Mouse (Mus musculus): ENCODE data around the gene Vps37b.

Vps37b gene

DNA sequence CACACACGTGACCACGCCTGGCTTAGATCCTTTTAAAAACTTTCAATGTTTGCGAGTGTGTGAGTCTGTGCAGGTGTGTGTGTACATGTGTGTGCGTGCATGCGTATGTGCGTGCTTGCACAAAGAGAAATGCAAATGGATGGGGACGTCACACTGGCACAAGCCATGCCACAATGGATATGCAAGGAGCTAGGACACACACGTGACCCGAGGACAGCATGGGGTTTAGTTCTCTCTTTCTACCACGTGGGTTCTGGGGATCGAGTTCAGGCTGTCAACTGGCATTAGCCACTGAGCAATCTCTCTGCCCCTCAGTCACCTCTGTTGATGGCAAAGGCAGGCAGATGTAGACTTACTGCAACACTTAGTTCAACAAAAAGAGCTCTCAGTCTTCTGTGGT is 10.4 kb downstream of the Vps37b start:
- DNase-seq: peak; percentile 29

DNA sequence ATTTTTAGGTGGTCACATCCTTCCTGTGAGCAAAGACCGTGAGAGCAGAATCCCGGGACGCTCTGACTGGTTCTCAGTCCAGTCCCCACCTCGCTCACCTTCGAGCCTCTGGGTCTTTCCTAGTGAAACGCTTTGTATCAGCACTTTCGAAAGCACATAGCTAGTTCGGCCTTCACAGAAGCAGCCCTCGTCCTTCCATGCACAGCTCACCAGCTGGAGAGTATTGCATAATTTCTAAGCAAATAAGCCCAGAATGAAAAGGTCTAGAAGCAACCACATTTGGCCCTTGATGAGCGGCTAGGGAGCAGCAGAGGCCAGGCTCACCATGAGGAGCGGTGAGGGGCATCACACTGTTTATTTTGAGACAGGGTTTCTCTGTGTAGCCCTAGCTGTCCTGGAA is 10.9 kb downstream of the Vps37b start:
- DNase-seq: peak; percentile 15

DNA sequence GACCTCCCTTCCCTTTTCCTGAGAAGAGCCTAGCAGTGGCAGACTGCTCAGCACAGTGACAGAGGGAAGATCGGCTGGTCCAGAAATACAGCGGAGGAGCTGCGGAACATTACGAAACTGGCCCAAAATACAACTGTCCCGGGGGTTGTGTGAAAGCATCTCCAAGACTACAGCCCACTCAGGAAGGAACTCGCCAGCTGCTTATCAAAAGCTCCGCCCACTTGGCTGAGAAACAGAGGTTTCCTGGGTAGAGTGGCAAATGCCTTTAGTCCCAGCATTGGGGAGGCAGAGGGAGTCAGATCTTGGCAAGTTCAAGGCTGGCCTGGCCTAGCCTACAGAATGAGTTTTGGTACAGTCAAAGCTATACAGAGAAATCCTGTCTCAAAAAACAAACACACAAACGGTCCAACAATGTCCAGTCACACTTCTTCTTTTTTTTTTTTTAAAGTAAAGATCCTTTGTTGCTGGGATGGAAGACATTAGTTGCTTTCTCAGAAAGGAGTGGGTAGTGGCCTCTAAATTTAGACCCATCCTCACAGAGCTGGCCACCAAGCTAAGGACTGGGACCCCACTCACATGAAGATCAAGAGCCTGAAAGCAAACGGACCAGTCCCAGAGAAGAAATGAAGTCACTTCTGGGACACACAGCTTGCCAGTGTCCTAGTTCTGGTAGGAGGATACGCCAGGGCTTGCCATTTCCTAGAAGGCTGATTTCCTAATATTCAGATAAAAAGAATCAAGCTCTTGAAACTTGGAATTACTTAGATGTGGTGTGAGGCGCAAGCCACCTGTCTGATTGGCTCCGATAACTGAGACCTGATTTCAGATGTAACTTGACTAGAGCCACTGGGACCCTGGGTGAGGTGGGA is 12.5 kb downstream of the Vps37b start:
- peak; percentile 65 for DNase-seq

DNA sequence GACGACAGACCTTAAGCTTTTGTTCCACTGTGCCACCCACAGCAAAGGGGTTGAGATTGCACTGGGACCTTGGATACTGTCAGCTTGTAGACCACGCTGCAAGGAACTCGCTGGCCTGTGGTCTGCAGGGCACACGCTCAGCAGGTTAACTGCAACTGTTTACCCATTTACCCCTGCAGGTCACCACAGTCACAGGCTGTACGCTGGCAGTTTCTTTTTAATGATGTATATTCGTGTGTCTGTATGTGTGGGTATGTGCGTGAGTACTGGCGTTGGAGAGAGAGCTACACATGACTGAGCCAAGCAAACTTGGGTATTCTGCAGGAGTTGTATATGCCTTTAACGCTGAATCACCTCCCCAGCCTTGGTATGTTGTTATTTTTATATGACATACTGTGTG is 13.4 kb downstream of the Vps37b start:
- DNase-seq: no peak

DNA sequence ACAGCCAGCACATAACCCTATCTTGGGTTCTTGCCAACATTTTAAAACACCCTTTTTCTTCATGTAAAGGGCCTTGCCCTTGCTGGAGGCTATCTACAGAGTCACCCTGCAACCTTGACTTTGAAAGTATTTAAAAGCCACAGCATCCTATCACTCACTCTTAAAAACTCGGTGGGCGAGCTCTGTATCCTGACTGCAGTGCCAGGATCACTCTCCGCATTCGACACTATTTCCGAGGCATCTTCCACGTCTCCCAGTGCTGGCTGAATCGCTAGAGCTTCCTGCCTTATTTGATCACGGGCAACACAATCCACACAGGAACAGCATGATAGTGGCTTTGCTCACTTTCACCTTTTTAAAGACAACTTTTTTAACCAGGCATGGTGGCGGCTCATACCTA is 14.1 kb downstream of the Vps37b start:
- no peak for DNase-seq

DNA sequence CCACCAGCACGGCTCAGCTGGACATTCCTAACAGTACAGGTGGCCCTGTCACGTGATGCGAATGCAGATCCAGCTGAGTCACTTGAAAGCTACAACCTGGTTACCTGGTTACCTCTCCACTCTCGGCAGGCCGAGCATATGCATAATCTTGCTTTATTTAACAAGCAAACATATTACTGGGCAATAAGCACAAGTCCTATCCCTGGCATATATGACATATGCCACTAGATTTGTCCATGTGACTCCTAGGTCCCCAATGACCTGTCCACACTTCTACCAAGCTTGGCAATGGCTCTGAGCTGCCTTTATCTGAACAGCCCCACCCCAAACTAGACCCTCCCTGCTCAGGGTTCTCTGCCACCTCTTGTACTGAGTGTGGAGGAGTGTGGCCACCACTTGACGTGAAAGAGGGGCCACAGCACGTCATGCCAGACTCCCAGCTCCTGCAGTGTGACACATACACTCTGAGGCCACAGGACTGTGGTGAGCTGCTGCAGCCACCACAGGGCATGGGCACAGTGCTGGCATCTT is 15.7 kb downstream of the Vps37b start:
- no peak for DNase-seq

DNA sequence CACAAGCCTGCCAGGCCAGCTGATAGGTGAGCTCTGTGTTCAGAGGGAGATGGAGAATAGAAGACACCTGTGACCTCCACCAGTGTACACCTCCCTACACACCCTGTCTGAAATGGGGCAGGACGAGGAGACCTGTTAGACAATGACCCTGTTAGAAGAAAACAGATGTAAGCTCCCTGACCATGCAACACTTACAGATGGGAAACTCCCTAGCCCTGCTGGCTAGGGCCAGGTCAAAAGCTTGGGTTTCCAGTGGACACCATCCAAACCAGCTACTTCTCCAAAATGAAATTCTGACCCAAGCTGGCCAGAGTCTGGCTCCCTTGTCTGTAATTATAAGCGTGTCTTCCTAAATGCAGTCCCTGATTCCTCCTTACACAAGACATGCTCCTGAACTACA is 16.3 kb downstream of the Vps37b start:
- no peak for DNase-seq

DNA sequence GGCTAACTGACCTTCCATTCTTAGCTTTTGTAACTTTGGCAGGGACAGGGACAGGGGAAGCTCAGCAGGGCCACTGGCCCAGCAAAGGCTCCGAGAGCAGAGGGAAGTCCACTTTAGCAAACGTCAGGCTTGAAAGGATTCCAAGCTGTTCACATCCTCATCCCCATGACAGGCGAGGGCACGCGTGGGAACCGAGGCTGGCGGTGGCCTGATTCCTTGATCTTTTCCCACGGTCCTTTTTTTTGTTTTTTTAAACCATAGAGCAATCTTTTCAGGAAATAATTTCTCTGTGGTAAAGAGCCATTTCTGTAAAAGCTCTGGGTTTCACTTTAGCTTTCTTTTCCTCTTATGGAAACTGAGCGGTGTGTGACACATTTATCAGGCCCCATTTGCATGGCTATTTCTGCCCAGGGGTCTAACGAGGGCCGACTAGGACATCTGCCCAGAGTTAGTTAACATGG is 17.2 kb downstream of the Vps37b start:
- DNase-seq: no peak

DNA sequence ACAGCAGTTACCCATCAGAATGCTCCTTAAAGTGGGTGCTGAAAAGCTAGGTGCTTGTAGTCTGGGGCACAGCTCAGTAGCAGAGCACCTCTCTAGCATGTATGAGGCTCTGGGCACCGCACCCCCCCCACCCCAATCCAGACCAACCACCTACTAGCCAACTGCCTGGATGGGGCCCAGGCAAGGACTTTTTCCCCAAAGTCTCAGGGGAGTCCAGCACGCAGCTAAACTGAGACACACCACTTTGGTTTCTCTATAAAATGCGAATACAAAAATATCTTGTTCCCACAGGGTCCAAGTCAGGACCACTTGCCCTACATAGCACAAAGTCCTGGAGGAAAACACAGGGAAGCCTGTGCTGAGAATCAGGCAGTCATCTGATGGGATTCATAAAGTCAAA is 17.9 kb downstream of the Vps37b start:
- DNase-seq: no peak

DNA sequence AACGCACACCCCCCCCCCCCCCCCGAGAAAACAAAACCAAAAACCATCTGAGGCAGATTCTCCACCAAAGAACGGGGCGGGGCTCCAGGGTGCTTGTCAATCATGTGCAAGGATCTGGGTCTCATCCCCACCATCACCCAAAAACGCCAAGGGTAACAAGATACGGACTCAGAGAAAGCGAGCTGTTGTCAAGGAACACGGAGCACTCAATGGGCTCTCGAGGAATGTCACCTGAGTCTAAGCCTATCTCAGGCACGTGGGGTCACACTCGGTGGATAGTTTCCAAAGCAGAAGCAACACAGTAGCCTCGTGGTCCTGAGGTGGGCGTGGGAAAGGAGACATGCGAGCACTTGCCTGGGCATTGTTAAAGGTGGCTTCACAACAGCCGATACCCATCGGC is 18.3 kb downstream of the Vps37b start:
- no peak for DNase-seq

DNA sequence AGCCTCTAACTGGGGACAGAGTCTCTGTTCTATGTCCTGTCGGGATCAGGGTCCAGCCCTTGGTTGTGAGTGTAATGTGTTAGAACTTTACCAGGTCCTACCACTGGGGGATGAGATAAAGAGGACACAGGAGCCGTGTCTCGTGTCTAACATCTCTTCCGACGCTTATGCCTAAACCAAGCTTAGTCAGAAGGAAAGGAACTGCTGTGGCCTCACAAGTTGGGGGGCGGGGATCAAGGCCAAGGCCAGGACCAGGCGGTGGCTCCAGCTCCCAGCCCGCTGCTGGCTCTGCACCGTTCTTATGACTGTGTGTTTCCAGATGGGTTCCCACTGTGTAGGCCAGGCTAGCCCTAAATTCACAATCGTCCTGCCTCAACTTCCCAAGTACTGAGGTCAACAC is 19.2 kb downstream of the Vps37b start:
- no peak for DNase-seq

DNA sequence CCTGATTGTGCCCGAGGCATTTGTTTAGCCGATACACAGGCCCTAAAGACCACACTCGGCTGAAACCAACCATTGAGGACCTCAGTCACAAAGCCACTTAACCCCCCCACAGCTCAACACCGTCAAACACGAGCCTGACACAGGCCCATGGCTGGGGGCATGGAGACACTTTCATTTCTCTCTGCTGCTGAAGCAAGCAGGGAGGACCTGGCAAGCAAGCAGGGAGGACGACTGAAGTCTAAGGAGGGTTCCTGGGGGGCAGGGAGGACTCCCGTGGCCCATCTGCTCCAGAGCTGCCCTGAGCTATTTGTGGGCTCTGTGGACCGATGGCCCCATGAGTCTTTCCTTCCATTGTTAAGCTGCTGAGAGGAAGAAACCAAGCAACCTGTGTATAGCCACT is 20.1 kb downstream of the Vps37b start:
- DNase-seq: no peak

DNA sequence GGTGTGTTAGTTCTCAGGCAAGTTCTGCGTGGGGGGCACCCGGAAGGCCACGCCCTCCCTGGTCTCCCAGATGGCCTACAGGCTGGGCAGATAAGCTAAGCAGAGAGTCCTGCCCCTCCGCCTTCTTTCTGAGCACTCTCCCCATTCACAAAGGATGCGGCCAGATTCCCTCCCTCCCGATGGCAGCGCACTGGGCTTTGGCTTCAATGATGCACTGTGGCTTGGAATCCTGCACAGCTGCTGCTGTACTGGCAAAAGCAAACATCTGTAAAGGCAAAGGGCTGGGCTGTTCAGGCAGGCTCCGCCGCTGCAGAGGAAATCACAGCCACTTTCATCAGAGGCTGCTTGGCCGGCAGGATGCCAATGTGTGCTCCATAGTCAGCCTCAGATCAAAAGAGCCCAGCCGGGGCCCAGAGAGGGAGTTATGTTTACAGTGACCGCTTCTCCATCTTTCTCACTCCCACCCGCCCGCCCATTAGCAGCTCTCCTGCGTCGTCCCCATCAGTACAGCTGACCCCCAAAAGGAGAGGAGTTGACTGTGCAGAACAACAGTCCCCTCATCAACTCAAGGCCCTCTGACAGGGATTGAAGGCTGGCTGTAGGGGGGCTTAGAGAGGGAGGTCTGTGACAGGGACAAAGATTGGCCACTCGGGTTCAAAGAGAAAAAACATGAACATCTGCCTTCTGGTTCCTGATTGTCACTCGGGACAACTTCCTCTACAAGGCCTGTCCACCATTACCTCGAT is 21.0 kb downstream of the Vps37b start:
- no peak for DNase-seq

DNA sequence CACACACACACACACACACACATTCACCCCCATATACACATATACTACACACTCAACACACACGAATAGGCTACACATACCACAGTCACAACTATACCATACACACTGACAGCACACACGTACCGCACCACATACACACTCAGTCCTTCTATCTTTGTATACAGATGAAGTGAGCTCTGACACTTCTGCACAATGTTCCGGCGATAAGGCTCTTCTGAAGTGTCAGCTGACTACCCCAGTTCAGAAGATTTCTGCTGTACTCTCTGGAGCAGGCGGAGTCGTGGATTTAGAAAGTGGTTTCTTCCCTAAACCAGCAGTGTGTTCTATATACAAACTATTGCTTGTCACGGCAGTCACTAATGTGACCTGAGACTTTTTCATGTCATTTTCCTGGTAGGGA is 22.0 kb downstream of the Vps37b start:
- no peak for DNase-seq

DNA sequence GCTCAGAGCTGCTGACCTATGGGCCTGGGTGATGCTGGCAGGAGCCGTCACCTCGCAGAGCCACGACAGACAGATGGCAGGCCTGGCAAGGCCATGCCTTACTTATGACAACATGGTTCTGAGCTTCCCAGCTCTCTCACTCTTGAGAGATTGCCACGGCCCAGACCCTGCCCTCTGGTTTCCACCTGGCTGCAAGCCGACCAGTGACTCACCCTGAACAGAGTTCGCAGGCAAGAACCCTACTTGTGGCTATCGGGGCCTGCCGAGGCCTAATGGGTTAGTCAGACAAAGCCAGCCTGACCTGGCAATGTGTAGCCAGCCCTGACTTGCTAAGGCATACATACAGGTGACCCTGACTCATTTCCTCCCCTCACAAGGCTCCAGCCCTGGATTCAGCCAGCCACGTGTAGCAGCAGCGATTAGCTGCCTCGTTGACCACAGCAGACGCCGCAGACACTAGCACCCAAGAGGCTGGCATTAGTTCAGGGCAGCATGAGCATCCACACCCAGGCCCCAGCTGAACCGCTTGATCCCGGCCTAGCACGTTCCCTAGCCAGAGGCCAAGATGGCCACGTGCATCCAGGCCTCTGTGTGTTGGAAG is 25.1 kb downstream of the Vps37b start:
- DNase-seq: peak; percentile 91

DNA sequence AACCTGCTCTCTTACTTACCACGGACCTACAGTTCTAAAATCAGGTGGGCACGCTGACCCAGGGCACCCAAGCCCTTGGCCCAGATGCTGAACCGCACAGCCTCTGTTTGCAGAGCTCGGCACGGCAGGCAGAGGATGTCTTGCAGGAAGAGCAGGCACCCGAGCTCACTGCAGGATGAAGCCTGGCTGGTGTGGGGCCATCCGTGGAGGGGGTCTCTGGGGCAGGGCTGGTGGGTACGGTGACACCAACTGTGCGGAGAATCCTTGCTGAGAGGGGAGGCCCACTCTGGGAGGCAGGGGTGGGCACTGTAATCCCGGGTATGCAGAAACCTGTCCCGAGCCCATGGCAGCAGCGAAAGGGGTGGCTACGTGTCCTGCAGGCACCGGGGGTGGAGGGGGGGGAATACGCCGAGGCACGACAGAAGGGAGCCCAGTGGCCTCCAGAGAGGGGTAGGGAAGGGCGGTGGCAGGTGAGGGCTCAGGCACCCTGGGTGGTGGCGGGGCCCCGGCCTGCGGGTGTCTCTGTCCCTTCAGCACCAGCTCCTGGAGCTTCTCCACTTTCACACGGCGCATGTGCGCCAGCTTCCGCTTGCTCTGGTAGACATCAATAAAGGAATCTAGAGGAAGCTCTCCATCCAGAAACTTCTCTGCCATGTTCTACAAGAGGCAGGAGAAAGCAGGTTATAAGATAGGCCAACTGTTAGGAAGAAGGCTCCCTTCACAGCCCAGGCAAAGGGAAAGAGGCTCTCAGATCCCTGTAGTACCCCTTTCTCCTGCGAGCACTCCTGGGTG is 25.8 kb downstream of the Vps37b start:
- no peak for DNase-seq

DNA sequence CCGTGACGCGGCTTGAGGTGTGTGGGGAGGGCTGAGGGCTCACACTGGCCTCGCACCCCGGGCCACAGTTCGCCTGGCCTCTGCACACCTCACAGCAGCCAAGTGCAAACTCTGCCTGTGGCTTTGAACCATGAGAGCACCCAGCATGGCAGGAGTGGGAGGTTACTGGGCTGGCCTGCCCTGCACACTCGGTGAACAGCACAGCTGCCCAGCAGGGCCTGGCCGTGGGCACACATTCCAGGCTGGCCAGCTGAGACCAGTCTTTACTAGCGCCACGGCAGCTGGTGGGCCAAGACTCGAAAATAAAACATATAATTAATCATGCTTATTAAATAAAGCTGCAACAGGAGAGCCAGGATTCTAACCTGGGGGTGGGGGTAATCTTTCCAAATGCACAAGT is 26.5 kb downstream of the Vps37b start:
- no peak for DNase-seq

DNA sequence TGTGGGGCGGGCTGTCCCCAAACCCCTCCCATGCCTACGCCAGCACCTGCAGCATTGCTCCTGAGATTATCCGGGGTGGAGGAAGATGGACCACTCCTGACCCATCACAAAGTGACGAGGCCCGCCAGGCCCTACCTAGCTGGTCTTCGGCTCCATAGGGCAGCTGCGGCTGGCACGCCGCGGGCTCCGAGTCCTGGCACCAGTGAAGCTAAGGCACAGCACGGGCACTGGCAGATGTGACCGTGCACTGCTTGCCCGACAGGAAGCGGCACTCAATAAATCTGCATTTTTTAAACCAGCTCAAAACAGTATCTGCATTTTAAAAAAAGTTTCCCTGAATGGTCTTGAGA is 26.9 kb downstream of the Vps37b start:
- no peak for DNase-seq

DNA sequence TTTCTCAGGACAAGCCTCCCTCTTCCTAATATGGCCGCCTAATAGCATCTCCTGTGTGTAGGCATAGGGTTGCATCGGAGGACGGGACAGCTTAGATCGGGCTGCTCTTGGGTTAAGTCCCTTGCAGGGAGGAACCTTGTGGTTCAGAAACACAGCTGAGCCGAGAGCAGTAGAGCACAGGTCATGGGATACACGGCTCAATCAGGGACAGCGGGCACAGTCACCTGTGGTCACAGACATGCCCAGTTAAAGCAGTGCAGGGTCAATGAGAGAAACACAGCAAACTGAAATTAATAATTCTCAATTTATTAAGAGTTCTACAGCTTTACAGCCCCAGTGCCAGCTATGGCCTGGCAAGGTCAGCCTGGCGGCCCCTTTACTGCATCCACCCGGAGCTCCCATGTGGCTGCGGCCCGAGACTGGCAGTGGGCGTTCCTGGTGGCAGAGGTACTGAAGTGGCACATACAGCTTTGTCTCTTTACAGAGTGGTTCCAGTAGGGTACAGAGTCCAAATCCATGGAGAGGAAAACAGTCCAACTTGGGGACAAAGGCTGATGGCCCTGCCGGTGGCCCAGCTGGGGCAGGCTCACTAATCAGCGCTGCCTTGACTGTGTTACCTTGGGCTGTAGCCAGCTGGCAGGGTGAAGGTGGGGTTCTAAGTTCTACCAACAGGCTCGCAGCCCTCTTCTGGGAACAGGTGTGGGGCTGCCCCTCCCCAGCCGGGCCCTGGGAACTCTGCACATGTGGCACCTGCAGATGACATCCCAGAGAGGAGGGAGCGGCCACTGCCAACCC is 27.5 kb downstream of the Vps37b start:
- peak; percentile 66 for DNase-seq

DNA sequence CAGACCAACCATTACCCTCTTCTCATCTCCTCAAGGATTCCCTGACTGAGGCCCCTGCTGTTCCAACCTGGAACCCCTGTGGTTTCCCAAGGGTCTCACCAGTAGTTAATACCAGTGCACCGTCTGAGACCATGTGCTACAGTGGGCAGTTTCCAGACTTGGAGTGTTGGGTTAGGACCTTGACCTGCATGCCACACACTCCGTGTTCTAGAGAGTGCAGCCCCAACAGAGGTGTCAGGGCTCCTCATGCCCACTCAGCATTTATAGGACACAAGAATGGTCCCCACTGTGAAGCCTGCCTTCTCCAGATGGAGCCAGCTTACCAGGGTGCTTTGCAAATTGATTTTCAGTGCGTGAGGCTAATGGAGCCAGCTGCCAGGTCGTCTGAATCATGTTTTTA is 28.7 kb downstream of the Vps37b start:
- DNase-seq: no peak

DNA sequence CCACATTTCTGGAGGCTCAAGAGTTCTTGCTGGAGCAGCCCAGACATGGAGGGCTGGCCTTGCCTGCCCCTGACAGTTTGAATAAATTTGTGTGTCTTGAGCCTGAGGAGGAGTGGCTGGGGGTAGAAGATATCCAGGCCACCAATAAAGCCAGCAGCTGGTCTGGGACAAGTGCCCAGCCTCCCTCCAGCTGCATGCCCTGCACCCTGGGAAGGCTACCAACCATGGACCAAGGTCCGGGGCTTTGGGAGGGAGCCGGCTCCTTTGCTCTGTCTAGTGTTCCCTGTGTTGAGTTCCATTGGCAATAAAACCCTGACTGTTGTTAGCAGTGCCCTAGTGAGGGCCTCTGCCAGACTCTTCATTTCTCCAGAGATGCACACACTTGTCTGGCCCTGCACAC is 29.2 kb downstream of the Vps37b start:
- peak; percentile 59 for DNase-seq

DNA sequence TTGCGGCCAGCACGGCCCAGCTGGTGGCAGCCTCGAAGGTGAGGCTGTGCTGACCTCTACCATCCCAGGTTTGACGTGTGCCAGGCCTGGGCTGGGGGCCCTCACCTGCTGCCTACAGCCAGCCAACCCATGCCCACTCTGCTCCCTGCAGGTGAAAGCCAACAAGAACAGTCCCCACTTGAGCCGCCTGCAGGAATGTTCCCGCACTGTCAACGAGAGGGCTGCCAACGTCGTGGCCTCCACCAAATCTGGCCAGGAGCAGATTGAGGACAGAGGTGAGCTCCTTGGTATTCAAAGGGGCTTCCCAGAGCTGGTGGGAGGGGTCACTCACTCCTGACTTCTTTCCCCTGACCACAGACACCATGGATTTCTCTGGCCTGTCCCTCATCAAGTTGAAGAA is 30.8 kb downstream of the Vps37b start:
- no peak for DNase-seq

Measured in cerebellum, adult 11-12 months (tissue).